Mouse (Mus musculus): ENCODE measurements around the gene Fchsd2.

GRCm38 (mm10) chr7:101248760-101249159 is 156.1 kb downstream of the Fchsd2 start:
- TF ChIP-seq CTCF (conservative IDR thresholded peaks at IDR 0.05; ENCODE audit: low read length), result no peak
- no peak for TF ChIP-seq NANOG (IDR thresholded peaks at IDR 0.05; ENCODE audit: borderline replicate concordance, low read length)
- TF ChIP-seq POU5F1 (IDR thresholded peaks at IDR 0.05; ENCODE audit: borderline replicate concordance, low read length), result no peak
